8 mouse cellular contexts compared by ENCODE assay signal in the genomic region with DNA sequence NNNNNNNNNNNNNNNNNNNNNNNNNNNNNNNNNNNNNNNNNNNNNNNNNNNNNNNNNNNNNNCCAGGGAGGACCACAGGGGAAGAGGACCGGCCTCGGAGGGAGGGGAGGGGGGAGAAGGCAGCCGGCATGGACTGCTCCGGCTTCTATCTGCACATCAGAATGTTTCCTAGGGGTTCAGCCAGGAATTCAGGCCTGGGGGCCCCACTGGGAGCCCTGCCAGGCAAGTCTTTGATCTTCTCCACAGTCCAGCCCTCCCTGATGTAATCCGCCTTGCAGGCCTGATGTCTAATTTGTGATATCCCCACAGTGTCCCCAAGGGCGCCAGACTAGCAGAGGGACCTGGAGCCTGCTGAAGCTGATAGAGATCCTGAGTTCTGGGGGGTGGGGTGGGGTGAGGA. TPM values are rescaled to one million over a fixed set of nuclear protein-coding genes. Genes with fewer than 3 reads are reported as not detected.
A peak's percentile ranks its signal among the peaks of the same experiment; 100 is the strongest.
DNase-seq lines count a peak whose midpoint lies in the region; TF ChIP-seq lines count a peak whose summit lies in the region.
"Had no signal": no experiment of that assay in that cellular context is flagged by ENCODE, and none has a peak within 500 bp of the region (broad histone marks: within the 10 kb centered on the region; RNA-seq: fewer than 3 reads in every experiment).

No protein-coding gene starts in this region.

- peak overlapping the region; percentile 66 for H3K27ac ChIP-seq in limb, embryonic 10.5 days

- TF ChIP-seq CTCF in brain, embryonic 14.5 days (IDR thresholded peaks at IDR 0.05; ENCODE audit: borderline replicate concordance, extremely low read depth, insufficient read depth, insufficient read length) = no peak

- H3K4me3 ChIP-seq in limb, embryonic 10.5 days = no peak overlapping the region

- peak; percentile 43 to 50 for DNase-seq in kidney, postnatal 4 days
- DNase-seq in kidney, postnatal 14 days = no peak
- DNase-seq in Muller cell, postnatal 12 days (ENCODE audit: inconsistent ontology term) = peak; percentile 22
- DNase-seq in brain, embryonic 14.5 days (ENCODE audit: low read depth) = peak; percentile 83
- no peak for DNase-seq in limb, embryonic 10.5 days (ENCODE audit: low spot score)
- DNase-seq in adipocyte (ENCODE audit: low spot score) = no peak
- DNase-seq in cerebellum, adult 9-11 months = no peak

- H3K36me3 ChIP-seq in limb, embryonic 10.5 days = no peaks in the 10 kb centered on the region

- peaks cover 82% of the 10 kb centered on the region for H3K27me3 ChIP-seq in limb, embryonic 10.5 days (ENCODE audit: low read depth, poor library complexity, severe bottlenecking)

- no peaks in the 10 kb centered on the region for H3K9me3 ChIP-seq in limb, embryonic 10.5 days (replicated peaks)

- 18% methylated on average over 6 of the region's 6 CpGs for WGBS in limb, embryonic 10.5 days

- no peak for TF ChIP-seq POLR2A in brain, embryonic 14.5 days (IDR thresholded peaks at IDR 0.05; ENCODE audit: borderline replicate concordance, extremely low read depth, insufficient read depth, insufficient read length, poor library complexity, severe bottlenecking)

- H3K4me1 ChIP-seq in limb, embryonic 10.5 days = peaks cover 66% of the 10 kb centered on the region

RNA-seq across cellular contexts. Expression of a gene that starts 57.1 kb away (rescaled TPM):
- polyA plus RNA-seq in brain, embryonic 14.5 days (2012; rRNA removed) = 1.0 and 3.0 TPM in 2 replicates
- 50.1 and 55.3 TPM in 2 replicates for polyA plus RNA-seq in limb, embryonic 10.5 days (2016; fragmentation: Nextera tagmentation; extraction: Ambion mirVana)
- polyA plus RNA-seq: Patski had no signal

Comparison
In these comparisons a context has a peak if more than half of its experiments do, and no peak if none do; other contexts are left out.
1. DNase-seq: peak in kidney, postnatal 4 days (2 of 2), Muller cell, postnatal 12 days (single experiment) and brain, embryonic 14.5 days (single experiment); none in kidney, postnatal 14 days (single experiment), limb, embryonic 10.5 days (single experiment), adipocyte (single experiment) and cerebellum, adult 9-11 months (single experiment).
2. RNA of a gene that starts 57.1 kb away (polyA plus RNA-seq): 50.1 to 55.3 TPM in limb, embryonic 10.5 days; 1.0 to 3.0 TPM in brain, embryonic 14.5 days; every median in the first group is over 10 times any median in the second.